Mouse (Mus musculus) CH12.LX (cell line): Measurements from ENCODE around the gene Fam107b. TPM values are rescaled to one million over a fixed set of nuclear protein-coding genes. Genes with fewer than 3 reads are reported as not detected.

Source experiments
- DNase-seq: peaks from one replicate; pipeline ENCODE4 v3.0.0-alpha.2; 2013; ENCODE audit errors: extremely low read depth
- H3K27ac ChIP-seq: 2 replicates; pipeline ENCODE4 v1.5.1; 2012; ENCODE audit warnings: low read depth, mild to moderate bottlenecking, control low read depth, moderate library complexity; ENCODE audit not compliant: insufficient read depth
- H3K27me3 ChIP-seq: replicated peaks from 2 replicates; pipeline ENCODE3; 2012; ENCODE audit warnings: inconsistent platforms
- H3K36me3 ChIP-seq, 2 experiments: replicated peaks in 1 of 2; 2 replicates each; pipeline versions ENCODE3 to v1.6.1; 2012; ENCODE audit warnings: inconsistent platforms in 1 of 2, low read length in 1 of 2, mild to moderate bottlenecking in 1 of 2, mixed read lengths in 1 of 2, moderate library complexity in 1 of 2; ENCODE audit not compliant: control insufficient read depth in 1 of 2, insufficient read depth in 1 of 2
- H3K4me1 ChIP-seq, 2 experiments: 2 replicates each; pipeline ENCODE4 v1.6.1; 2012; ENCODE audit warnings: inconsistent platforms in 1 of 2, moderate library complexity in 1 of 2; ENCODE audit not compliant: insufficient read depth in 2 of 2, control insufficient read depth in 1 of 2
- H3K4me2 ChIP-seq: 2 replicates; pipeline ENCODE4 v1.6.1; 2012; ENCODE audit warnings: low read depth, mild to moderate bottlenecking, control low read depth; ENCODE audit not compliant: poor library complexity, insufficient read depth, severe bottlenecking
- H3K4me3 ChIP-seq, 3 experiments: fragments of 150-350 bp in 1 of 3; sonication (generic) in 1 of 3; replicated peaks in 1 of 3; 2 replicates each; pipeline versions ENCODE3 to v1.5.1; 2011 to 2012; ENCODE audit warnings: low read depth in 2 of 3, low read length in 2 of 3, mild to moderate bottlenecking in 2 of 3, moderate library complexity in 2 of 3, control low read depth in 1 of 3, improper control_type of control experiment in 1 of 3, inconsistent platforms in 1 of 3, mixed read lengths in 1 of 3; ENCODE audit not compliant: poor library complexity in 1 of 3
- H3K79me2 ChIP-seq: replicated peaks from 2 replicates; pipeline ENCODE4 v1.6.1; 2012; ENCODE audit warnings: mild to moderate bottlenecking, moderate library complexity; ENCODE audit not compliant: control insufficient read depth, poor library complexity, insufficient read depth, severe bottlenecking; ENCODE audit errors: extremely low read depth
- H3K9ac ChIP-seq: 2 replicates; pipeline ENCODE4 v1.6.1; 2012; ENCODE audit warnings: low read depth, mild to moderate bottlenecking, control low read depth, moderate library complexity; ENCODE audit not compliant: insufficient read depth
- H3K9me3 ChIP-seq: replicated peaks from 2 replicates; pipeline ENCODE3; 2012; ENCODE audit warnings: low read length, inconsistent platforms, mixed read lengths
- CHD2 ChIP-seq: IDR thresholded peaks from 2 replicates; pipeline ENCODE4 v1.6.1; 2011; ENCODE audit warnings: low read length, improper control_type of control experiment
- CTCF ChIP-seq, 2 experiments: IDR thresholded peaks in 1 of 2; conservative IDR thresholded peaks in 1 of 2; 2 replicates each; pipeline ENCODE4 v1.5.1; 2011 to 2012; ENCODE audit warnings: low read depth in 2 of 2, low read length in 2 of 2, improper control_type of control experiment in 1 of 2, inconsistent platforms in 1 of 2, mild to moderate bottlenecking in 1 of 2, moderate library complexity in 1 of 2
- E2F4 ChIP-seq: IDR thresholded peaks from 2 replicates; pipeline ENCODE4 v1.6.1; 2011; ENCODE audit warnings: low read depth, low read length, improper control_type of control experiment; ENCODE audit not compliant: insufficient replicate concordance
- ELF1 ChIP-seq: IDR thresholded peaks from 2 replicates; pipeline ENCODE4 v1.6.1; 2014; ENCODE audit warnings: low read depth, mild to moderate bottlenecking, inconsistent platforms, low read length, improper control_type of control experiment
- EP300 ChIP-seq: IDR thresholded peaks from 2 replicates; pipeline ENCODE4 v1.6.1; 2011; ENCODE audit warnings: low read length, improper control_type of control experiment
- ETS1 ChIP-seq: conservative IDR thresholded peaks from 2 replicates; pipeline ENCODE4 v1.6.1; 2012; ENCODE audit warnings: low read depth, mild to moderate bottlenecking, inconsistent platforms, low read length, improper control_type of control experiment, moderate library complexity
- GABPA ChIP-seq: IDR thresholded peaks from 2 replicates; pipeline ENCODE4 v1.6.1; 2012; ENCODE audit warnings: low read depth, low read length, improper control_type of control experiment, inconsistent platforms; ENCODE audit not compliant: insufficient replicate concordance
- HCFC1 ChIP-seq: IDR thresholded peaks from 2 replicates; pipeline ENCODE4 v1.6.1; 2012; ENCODE audit warnings: low read depth, mild to moderate bottlenecking, inconsistent platforms, low read length, improper control_type of control experiment
- IRF4 ChIP-seq: IDR thresholded peaks from 2 replicates; pipeline ENCODE4 v1.6.1; 2014; ENCODE audit warnings: low read depth, mild to moderate bottlenecking, inconsistent platforms, low read length, improper control_type of control experiment
- JUN ChIP-seq: IDR thresholded peaks from 2 replicates; pipeline ENCODE4 v1.6.1; 2011; ENCODE audit warnings: low read depth, mild to moderate bottlenecking, low read length, improper control_type of control experiment, moderate library complexity; ENCODE audit not compliant: insufficient read depth
- JUND ChIP-seq: conservative IDR thresholded peaks from 2 replicates; pipeline ENCODE4 v1.6.1; 2011; ENCODE audit warnings: low read depth, low read length, improper control_type of control experiment
- MAFK ChIP-seq: IDR thresholded peaks from 2 replicates; pipeline ENCODE4 v1.6.1; 2011; ENCODE audit warnings: low read length, improper control_type of control experiment; ENCODE audit not compliant: insufficient replicate concordance
- MAZ ChIP-seq: IDR thresholded peaks from 2 replicates; pipeline ENCODE4 v1.6.1; 2012; ENCODE audit warnings: low read depth, mild to moderate bottlenecking, inconsistent platforms, low read length, improper control_type of control experiment, moderate library complexity
- MEF2A ChIP-seq: IDR thresholded peaks from 2 replicates; pipeline ENCODE4 v1.6.1; 2014; ENCODE audit warnings: low read depth, mild to moderate bottlenecking, inconsistent platforms, low read length, improper control_type of control experiment, borderline replicate concordance
- MXI1 ChIP-seq: IDR thresholded peaks from 2 replicates; pipeline ENCODE4 v1.6.1; 2011; ENCODE audit warnings: mild to moderate bottlenecking, low read depth, low read length, improper control_type of control experiment
- NELFE ChIP-seq: IDR thresholded peaks from 2 replicates; pipeline ENCODE4 v1.6.1; 2011; ENCODE audit warnings: low read depth, low read length, improper control_type of control experiment
- NRF1 ChIP-seq: IDR thresholded peaks from 2 replicates; pipeline ENCODE4 v1.6.1; 2014; ENCODE audit warnings: low read depth, mild to moderate bottlenecking, inconsistent platforms, low read length, improper control_type of control experiment, moderate library complexity
- PAX5 ChIP-seq: IDR thresholded peaks from 2 replicates; pipeline ENCODE4 v1.6.1; 2012; ENCODE audit warnings: low read length, inconsistent platforms, mixed read lengths
- POLR2A ChIP-seq: IDR thresholded peaks from 2 replicates; pipeline ENCODE4 v1.6.1; 2011; ENCODE audit warnings: low read depth, mild to moderate bottlenecking, improper control_type of control experiment, low read length
- POLR2AphosphoS2 ChIP-seq: IDR thresholded peaks from 2 replicates; pipeline ENCODE4 v1.6.1; 2011; ENCODE audit warnings: low read depth, low read length, improper control_type of control experiment
- RAD21 ChIP-seq: IDR thresholded peaks from 2 replicates; pipeline ENCODE4 v1.6.1; 2011; ENCODE audit warnings: low read depth, mild to moderate bottlenecking, low read length, improper control_type of control experiment, moderate library complexity
- SIN3A ChIP-seq: IDR thresholded peaks from 2 replicates; pipeline ENCODE4 v1.6.1; 2012; ENCODE audit warnings: low read length, improper control_type of control experiment, inconsistent platforms
- SMC3 ChIP-seq: IDR thresholded peaks from 2 replicates; pipeline ENCODE4 v1.6.1; 2011; ENCODE audit warnings: low read depth, low read length, improper control_type of control experiment
- TBP ChIP-seq: conservative IDR thresholded peaks from 2 replicates; pipeline ENCODE4 v1.6.1; 2011; ENCODE audit warnings: low read depth, low read length, improper control_type of control experiment
- TCF12 ChIP-seq: IDR thresholded peaks from 2 replicates; pipeline ENCODE4 v1.6.1; 2014; ENCODE audit warnings: low read depth, mild to moderate bottlenecking, inconsistent platforms, low read length, improper control_type of control experiment
- UBTF ChIP-seq: IDR thresholded peaks from 2 replicates; pipeline ENCODE4 v1.6.1; 2012; ENCODE audit warnings: low read depth, mild to moderate bottlenecking, inconsistent platforms, low read length, improper control_type of control experiment, moderate library complexity
- USF1 ChIP-seq: IDR thresholded peaks from 2 replicates; pipeline ENCODE4 v1.6.1; 2014; ENCODE audit warnings: low read depth, mild to moderate bottlenecking, inconsistent platforms, low read length, improper control_type of control experiment
- USF2 ChIP-seq: conservative IDR thresholded peaks from 2 replicates; pipeline ENCODE4 v1.6.1; 2011; ENCODE audit warnings: low read depth, low read length, improper control_type of control experiment
- ZC3H11A ChIP-seq: IDR thresholded peaks from 2 replicates; pipeline ENCODE4 v1.6.1; 2012; ENCODE audit warnings: low read depth, mild to moderate bottlenecking, inconsistent platforms, low read length, improper control_type of control experiment
- ZKSCAN1 ChIP-seq: IDR thresholded peaks from 2 replicates; pipeline ENCODE4 v1.6.1; 2012; ENCODE audit warnings: low read depth, inconsistent platforms, low read length, improper control_type of control experiment, borderline replicate concordance
- ZMIZ1 ChIP-seq: IDR thresholded peaks from 2 replicates; pipeline ENCODE4 v1.6.1; 2012; ENCODE audit warnings: low read depth, mild to moderate bottlenecking, inconsistent platforms, low read length, improper control_type of control experiment
- ZNF384 ChIP-seq: IDR thresholded peaks from 2 replicates; pipeline ENCODE4 v1.6.1; 2012; ENCODE audit warnings: low read depth, low read length, improper control_type of control experiment, inconsistent platforms
- dilution Hi-C: fragments of 300-500 bp; cut with MboI; formaldehyde crosslinking; loops from 2 replicates; pipeline ENCODE4 v1.14.3; 2020; ENCODE audit warnings: low sequenced_read_pairs; ENCODE audit not compliant: extremely low pct_unique_long_range_greater_than_20kb, extremely low pct_ligation_motif_present
- in situ Hi-C: fragments of 300-500 bp; cut with MboI; formaldehyde crosslinking; loops from 3 replicates; pipeline ENCODE4 v1.14.3; 2019; ENCODE audit warnings: low sequenced_read_pairs, low pct_ligation_motif_present, low pct_unique_long_range_greater_than_20kb, mixed read lengths
- polyA plus RNA-seq: library from polyadenylated mRNA; unstranded; fragments of >175 nt; gene quantifications from 2 replicates; pipeline ENCODE4 v1.2.1, GENCODE M21; 2012; ENCODE audit warnings: low read depth; ENCODE audit not compliant: insufficient read length
- total RNA-seq, 2 experiments: library from RNA; depleted of rRNA; stranded (reverse); fragments of 300-350 nt in 1 of 2; fragments of >200 nt in 1 of 2; gene quantifications; 2 replicates each; pipeline ENCODE4 v1.2.3; 2012 to 2014

The Fam107b gene
- total and polyA plus RNA-seq, 3 experiments, result 42.6 to 113 (median 71.7) TPM

GRCm38 (mm10) chr2:3712369-3713042, 142.2 kb downstream of the Fam107b start:
- in situ Hi-C loops, result no loop called here
- dilution Hi-C loops, result no loop called here
- no peak overlapping the region for H3K4me3 ChIP-seq

GRCm38 (mm10) chr2:3713212-3713681, 143.0 kb downstream of the Fam107b start:
- TF ChIP-seq TBP, result peak; percentile 38; the same call in 1 of the 2 replicates
- TF ChIP-seq MAZ, result 0 out of 2 replicates have a peak, but pooled peaks have one; percentile 27
- TF ChIP-seq ZKSCAN1, result no peak
- no peak; the same call in 1 of the 2 replicates for TF ChIP-seq IRF4
- peak; percentile 95 for TF ChIP-seq ZMIZ1
- TF ChIP-seq ELF1, result 0 out of 2 replicates have a peak, but pooled peaks have one; percentile 32
- TF ChIP-seq SIN3A, result 0 out of 2 replicates have a peak, but pooled peaks have one; percentile 8
- TF ChIP-seq POLR2AphosphoS2, result peak; percentile 65; the same call in 1 of the 2 replicates
- no peak for TF ChIP-seq GABPA
- peak; percentile 58 for TF ChIP-seq TCF12
- TF ChIP-seq USF1, result peak; percentile 24
- peak; percentile 68; the same call in 1 of the 2 replicates for TF ChIP-seq UBTF
- TF ChIP-seq ETS1, result no peak
- TF ChIP-seq CHD2, result no peak
- no peak for TF ChIP-seq MEF2A
- TF ChIP-seq HCFC1, result peak; percentile 30; the same call in 1 of the 2 replicates
- peak; percentile 98 for TF ChIP-seq POLR2A
- TF ChIP-seq SMC3, result no peak
- 0 out of 2 replicates have a peak, but pooled peaks have one; percentile 52 for TF ChIP-seq MAFK
- peak; percentile 95 for TF ChIP-seq NELFE
- DNase-seq, result peak; percentile 87
- Histone ChIP-seq H3K4me1 (peaks cover 3 to 24% of the 10 kb centered on the region in 2 experiments; a peak in 3 of 4 replicates), H3K4me3 (peak overlapping the region; percentile 71 to 92 (median 81)), H3K27ac (peak overlapping the region; percentile 7; the same call in 1 of the 2 replicates), H3K27me3 (no peaks in the 10 kb centered on the region), H3K9me3 (no peaks in the 10 kb centered on the region), H3K79me2 (peaks cover 37% of the 10 kb centered on the region), H3K4me2 (0 out of 2 replicates have a peak overlapping the region, but pooled peaks have one; percentile 24), H3K36me3 (no peaks in the 10 kb centered on the region), H3K9ac (peak overlapping the region; percentile 74)
- in situ Hi-C loops (no loop called here), dilution Hi-C loops (no loop called here)

More at GRCm38 (mm10) chr2:3712369-3713042, 142.2 kb downstream of the Fam107b start:
- no peaks in the 10 kb centered on the region for H3K27me3 ChIP-seq
- H3K9ac ChIP-seq, result no peak overlapping the region
- H3K4me1 ChIP-seq, result peaks cover 2 to 16% of the 10 kb centered on the region in 2 experiments; a peak in 2 of 4 replicates
- peaks cover 37% of the 10 kb centered on the region for H3K79me2 ChIP-seq
- H3K36me3 ChIP-seq, result no peaks in the 10 kb centered on the region
- no peaks in the 10 kb centered on the region for H3K9me3 ChIP-seq
- no peak for DNase-seq
- H3K27ac ChIP-seq, result no peak overlapping the region
- TF ChIP-seq SMC3 (no peak), USF2 (no peak), POLR2A (no peak), JUN (no peak), EP300 (no peak), POLR2AphosphoS2 (no peak), RAD21 (no peak), IRF4 (no peak), NELFE (no peak), CTCF (conservative IDR thresholded peaks at IDR 0.05 in 1 of 2, IDR thresholded peaks at IDR 0.05 in 1 of 2; ENCODE audit: low read depth in 2 of 2, low read length in 2 of 2) (no peak), TBP (no peak), JUND (no peak), CHD2 (no peak), MXI1 (no peak), E2F4 (no peak), ETS1 (no peak), ZNF384 (no peak), NRF1 (no peak), PAX5 (no peak), ZC3H11A (no peak)
- TF ChIP-seq, all 38 proteins: peak for 0
- H3K4me2 ChIP-seq, result no peak overlapping the region
